Mouse (Mus musculus) G1E (cell line): ENCODE results near the gene Maml3. TPM values are rescaled to one million over a fixed set of nuclear protein-coding genes. Genes with fewer than 3 reads are reported as not detected.

ENCODE experiments used
- ATAC-seq: 2 replicates; pipeline ENCODE4 v1.8.0; 2016; ENCODE audit warnings: mild to moderate bottlenecking; ENCODE audit not compliant: insufficient number of reproducible peaks, poor library complexity, low FRiP score, severe bottlenecking; ENCODE audit errors: extremely low read depth
- DNase-seq: peaks from one replicate; pipeline ENCODE4 v3.0.0; 2012; ENCODE audit warnings: low spot score
- H3K27me3 ChIP-seq: 2 replicates; pipeline ENCODE4 v1.6.1; 2012; ENCODE audit warnings: mild to moderate bottlenecking, low read length, inconsistent platforms; ENCODE audit not compliant: insufficient read depth
- H3K36me3 ChIP-seq: replicated peaks from 2 replicates; pipeline ENCODE3; 2012; ENCODE audit warnings: mild to moderate bottlenecking, inconsistent platforms
- H3K4me1 ChIP-seq: 2 replicates; pipeline ENCODE4 v1.6.1; 2012; ENCODE audit warnings: low read depth, low read length, inconsistent platforms, mixed read lengths; ENCODE audit not compliant: insufficient read depth
- H3K4me3 ChIP-seq: 2 replicates; pipeline ENCODE4 v1.5.1; 2012; ENCODE audit warnings: low read depth, mild to moderate bottlenecking, inconsistent platforms, low read length, moderate library complexity, mixed read lengths
- H3K9me3 ChIP-seq: replicated peaks from 2 replicates; pipeline ENCODE4 v1.6.1; 2012; ENCODE audit warnings: inconsistent platforms
- CTCF ChIP-seq: IDR thresholded peaks from 2 replicates; pipeline ENCODE4 v1.5.1; 2012; ENCODE audit warnings: low read depth, low read length, inconsistent platforms, mixed read lengths
- GATA1 ChIP-seq: IDR thresholded peaks from 2 replicates; pipeline ENCODE4 v1.6.1; 2012; ENCODE audit warnings: borderline replicate concordance, low read length, inconsistent platforms, mixed read lengths
- GATA2 ChIP-seq: IDR thresholded peaks from 2 replicates; pipeline ENCODE4 v1.6.1; 2012; ENCODE audit warnings: low read depth, low read length, inconsistent platforms, borderline replicate concordance
- POLR2AphosphoS5 ChIP-seq: IDR thresholded peaks from 2 replicates; pipeline ENCODE4 v1.6.1; 2012; ENCODE audit warnings: low read depth, low read length, inconsistent platforms; ENCODE audit not compliant: insufficient replicate concordance
- TAL1 ChIP-seq: conservative IDR thresholded peaks from 2 replicates; pipeline ENCODE4 v1.6.1; 2012; ENCODE audit warnings: low read depth, low read length, inconsistent platforms, mixed read lengths
- polyA plus RNA-seq: library from polyadenylated mRNA; stranded (reverse); fragments of >175 nt; gene quantifications from 2 replicates; pipeline ENCODE4 v1.2.3, GENCODE M21; 2012
- total RNA-seq, 2 experiments: library from RNA; stranded (forward) in 1 of 2; stranded (reverse) in 1 of 2; fragments of 200-1000 nt in 1 of 2; fragments of >200 nt in 1 of 2; fragmentation: Nextera tagmentation in 1 of 2; gene quantifications; 2 replicates each; pipeline ENCODE4 v1.2.3; 2014 to 2017

Gene Maml3
- total and polyA plus RNA-seq, 3 experiments, result 0.01 to 0.49 TPM; not detected in 1

DNA sequence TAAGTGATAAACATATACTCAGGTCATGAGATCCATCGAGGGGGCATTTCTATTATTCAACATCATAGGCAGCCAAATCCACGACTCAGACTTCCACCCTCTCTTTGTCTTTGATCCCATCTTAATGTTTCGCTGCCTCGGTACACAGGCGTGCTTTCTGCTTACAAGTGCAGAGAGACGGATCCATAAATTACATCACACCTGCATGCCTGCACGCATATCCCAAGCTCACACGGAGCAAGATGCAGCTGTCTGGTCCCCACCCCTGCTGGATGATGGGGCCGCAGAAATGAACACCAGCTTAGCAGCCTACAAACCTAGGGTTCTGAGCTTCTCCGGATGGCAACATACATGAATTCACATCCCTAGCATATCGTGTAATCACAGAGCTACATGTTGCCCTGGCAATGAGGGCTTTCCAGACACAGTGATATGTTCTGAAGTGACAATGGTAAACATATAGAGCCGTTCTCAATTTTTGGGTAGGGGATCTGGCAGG lies 200.5 kb downstream of the Maml3 start:
- H3K4me3 ChIP-seq, result no peak overlapping the region
- ATAC-seq, result no peak

DNA sequence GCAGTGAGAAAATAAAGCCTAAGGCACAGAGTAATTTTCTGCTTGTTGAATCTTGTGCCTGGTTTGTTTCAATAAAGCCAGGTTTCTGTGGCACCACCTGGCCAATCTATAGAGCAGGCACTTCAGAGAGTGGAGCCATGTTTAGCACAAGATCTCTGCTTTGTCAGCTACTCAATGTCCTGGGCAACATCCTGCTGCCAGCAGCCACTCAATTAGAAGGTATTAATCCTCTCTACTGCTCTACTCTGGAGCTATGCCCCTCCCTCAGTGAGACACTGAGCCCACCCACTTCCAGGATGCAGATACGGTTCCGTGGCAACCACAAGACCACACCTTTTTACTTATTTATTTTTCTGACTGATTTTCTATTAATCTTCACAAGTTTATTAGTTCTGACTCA lies 203.7 kb downstream of the Maml3 start:
- no peak for TF ChIP-seq CTCF
- no peak for TF ChIP-seq TAL1
- no peak for TF ChIP-seq POLR2AphosphoS5
- H3K9me3 ChIP-seq, result no peaks in the 10 kb centered on the region
- ATAC-seq (no peak), DNase-seq (no peak)
- H3K4me3 ChIP-seq, result no peak overlapping the region
- H3K36me3 ChIP-seq, result no peaks in the 10 kb centered on the region
- no peaks in the 10 kb centered on the region for H3K27me3 ChIP-seq
- no peaks in the 10 kb centered on the region for H3K4me1 ChIP-seq

More for the DNA sequence above, 200.5 kb downstream of the Maml3 start:
- Histone ChIP-seq H3K9me3 (no peaks in the 10 kb centered on the region), H3K4me1 (no peaks in the 10 kb centered on the region), H3K36me3 (no peaks in the 10 kb centered on the region), H3K27me3 (no peaks in the 10 kb centered on the region)
- DNase-seq, result no peak
- TF ChIP-seq POLR2AphosphoS5 (no peak), GATA2 (no peak), GATA1 (no peak), TAL1 (no peak), CTCF (no peak)

DNA sequence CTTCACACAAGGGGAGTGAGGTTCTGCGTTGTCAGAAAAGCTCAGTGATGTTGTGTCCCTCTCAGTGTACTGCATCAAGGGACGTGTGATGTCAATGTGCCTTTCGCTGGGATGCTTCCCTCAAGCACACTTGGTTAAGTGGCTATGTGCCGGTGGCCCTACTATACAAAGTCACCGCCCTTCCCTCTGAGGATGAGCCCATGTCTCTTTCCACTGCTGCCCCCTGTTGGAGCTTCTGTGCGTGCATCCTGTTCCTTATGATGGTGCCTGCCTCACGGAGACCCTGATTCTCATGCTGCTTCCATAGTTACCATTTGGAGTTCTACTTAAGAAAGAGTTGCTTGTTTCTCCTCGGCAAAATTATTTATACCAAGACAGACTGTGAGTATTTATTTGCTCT lies 210.4 kb downstream of the Maml3 start:
- no peak for ATAC-seq
- no peaks in the 10 kb centered on the region for H3K36me3 ChIP-seq
- no peaks in the 10 kb centered on the region for H3K4me1 ChIP-seq
- no peaks in the 10 kb centered on the region for H3K9me3 ChIP-seq
- no peak overlapping the region for H3K4me3 ChIP-seq
- DNase-seq, result no peak
- no peak for TF ChIP-seq TAL1
- TF ChIP-seq GATA1, result no peak
- no peak for TF ChIP-seq POLR2AphosphoS5
- TF ChIP-seq GATA2, result no peak
- TF ChIP-seq CTCF, result no peak
- no peaks in the 10 kb centered on the region for H3K27me3 ChIP-seq

DNA sequence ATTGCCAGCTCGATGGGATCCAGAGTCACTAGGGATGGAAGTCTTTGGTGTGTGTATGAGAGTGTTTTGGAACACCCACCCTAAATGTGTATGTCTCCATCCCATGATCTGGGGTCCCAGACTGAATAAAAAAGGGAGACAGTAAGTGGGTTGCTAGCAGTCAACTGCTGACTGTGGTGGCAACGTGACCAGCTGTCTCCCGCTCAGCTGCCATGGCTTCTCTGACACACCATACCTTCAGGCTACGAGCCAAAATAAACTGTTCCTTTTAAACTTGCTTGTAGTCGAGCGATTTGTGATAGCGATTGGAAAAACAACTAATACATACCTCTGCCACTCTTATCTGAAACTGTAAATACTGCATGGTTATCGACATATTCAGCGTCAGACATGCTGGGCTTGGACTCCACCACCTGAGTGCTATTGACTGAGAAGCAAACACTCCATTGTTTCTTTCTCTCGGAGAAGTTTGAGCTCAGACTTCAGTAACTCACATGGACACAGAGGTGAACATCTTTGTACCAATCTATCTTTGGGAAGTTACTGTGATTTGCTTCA lies 213.2 kb downstream of the Maml3 start:
- Histone ChIP-seq H3K4me1 (no peaks in the 10 kb centered on the region), H3K9me3 (no peaks in the 10 kb centered on the region), H3K4me3 (no peak overlapping the region), H3K36me3 (no peaks in the 10 kb centered on the region), H3K27me3 (0 out of 2 replicates have a peak, but pooled peaks cover 2% of the 10 kb centered on the region)
- TF ChIP-seq TAL1 (no peak), POLR2AphosphoS5 (no peak)
- ATAC-seq (no peak), DNase-seq (no peak)

DNA sequence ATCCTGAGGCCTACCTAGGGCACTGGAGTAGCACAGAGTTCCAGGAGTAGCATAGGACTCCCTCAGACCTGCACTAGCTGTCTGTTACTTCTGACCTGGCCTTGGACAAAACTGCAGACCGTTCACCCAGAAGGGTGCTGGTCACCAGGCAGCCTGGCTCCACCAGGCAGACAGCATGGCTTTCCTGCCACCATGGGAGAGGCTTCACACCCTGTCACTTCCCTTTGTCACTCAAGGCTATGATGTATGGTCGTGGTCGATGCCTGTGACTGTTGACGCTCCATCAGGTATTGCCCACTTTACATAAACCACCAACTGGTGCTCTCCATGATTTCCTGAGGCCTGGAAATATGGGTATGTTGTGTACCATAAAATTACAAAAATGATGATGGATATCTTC lies 214.7 kb downstream of the Maml3 start:
- H3K36me3 ChIP-seq, result no peaks in the 10 kb centered on the region
- 0 out of 2 replicates have a peak, but pooled peaks cover 2% of the 10 kb centered on the region for H3K27me3 ChIP-seq
- no peaks in the 10 kb centered on the region for H3K9me3 ChIP-seq
- no peak for TF ChIP-seq CTCF
- TF ChIP-seq GATA2, result no peak
- no peak for TF ChIP-seq POLR2AphosphoS5
- TF ChIP-seq GATA1, result no peak
- no peak for TF ChIP-seq TAL1
- no peaks in the 10 kb centered on the region for H3K4me1 ChIP-seq
- DNase-seq (no peak), ATAC-seq (no peak)
- no peak overlapping the region for H3K4me3 ChIP-seq

DNA sequence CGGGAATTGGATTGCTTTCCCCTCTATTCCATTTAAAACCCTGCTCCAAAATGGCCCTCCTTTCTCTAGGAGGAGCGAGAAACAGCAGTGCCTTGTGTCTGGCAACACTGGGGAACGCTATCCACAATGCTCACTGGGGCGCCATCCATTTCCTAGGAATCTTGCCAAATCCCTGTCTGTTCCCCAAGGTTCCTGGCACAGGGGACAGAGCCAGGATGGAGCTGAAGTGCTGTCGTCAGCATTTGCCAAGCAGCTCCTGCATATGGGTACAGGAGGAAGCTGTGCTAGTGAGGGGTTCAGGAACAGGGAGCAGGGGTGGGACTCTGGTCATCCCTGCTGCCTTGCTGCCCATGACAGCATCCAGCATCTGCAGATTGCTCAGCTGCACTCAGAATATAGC lies 215.1 kb downstream of the Maml3 start:
- 0 out of 2 replicates have a peak, but pooled peaks cover 2% of the 10 kb centered on the region for H3K27me3 ChIP-seq
- no peak for ATAC-seq
- no peak for TF ChIP-seq POLR2AphosphoS5
- no peak for TF ChIP-seq GATA2
- TF ChIP-seq GATA1, result no peak
- no peak for TF ChIP-seq TAL1
- no peak for DNase-seq
- no peaks in the 10 kb centered on the region for H3K36me3 ChIP-seq
- H3K4me3 ChIP-seq, result no peak overlapping the region
- H3K4me1 ChIP-seq, result no peaks in the 10 kb centered on the region
- no peaks in the 10 kb centered on the region for H3K9me3 ChIP-seq
